Mouse (Mus musculus): ENCODE data around the gene Sacm1l. TPM values are rescaled to one million over a fixed set of nuclear protein-coding genes. Genes with fewer than 3 reads are reported as not detected.

Sacm1l gene
- polyA plus RNA-seq, 1 experiment from 2014 or later: 53.4 TPM

- H3K4me2 ChIP-seq (replicated peaks): no peak overlapping the region
- H3K27ac ChIP-seq: no peak overlapping the region
- WGBS: 91% methylated on average over 1 of the region's 1 CpGs
- H3K9ac ChIP-seq: no peak overlapping the region
- no peaks in the 10 kb centered on the region for H3K9me3 ChIP-seq (replicated peaks)
- no peaks in the 10 kb centered on the region for H3K4me1 ChIP-seq
- H3K27me3 ChIP-seq: no peaks in the 10 kb centered on the region
- no peak overlapping the region for H3K4me3 ChIP-seq
- ATAC-seq (ENCODE audit: low FRiP score): no peak
- no peaks in the 10 kb centered on the region for H3K36me3 ChIP-seq
These were observed 72.0 kb downstream of the Sacm1l start for GRCm38 (mm10) chr9:123601529-123601928.

GRCm38 (mm10) chr9:123620311-123621098 is 90.9 kb downstream of the Sacm1l start:
- H3K9me3 ChIP-seq (replicated peaks): no peaks in the 10 kb centered on the region
- H3K9ac ChIP-seq: no peak overlapping the region
- no peak overlapping the region for H3K4me3 ChIP-seq
- no peak for ATAC-seq (ENCODE audit: low FRiP score)
- WGBS: 88% methylated on average over 5 of the region's 5 CpGs
- H3K4me1 ChIP-seq: no peaks in the 10 kb centered on the region
- no peaks in the 10 kb centered on the region for H3K36me3 ChIP-seq
- no peak overlapping the region for H3K4me2 ChIP-seq (replicated peaks)
- H3K27me3 ChIP-seq: no peaks in the 10 kb centered on the region
- H3K27ac ChIP-seq: no peak overlapping the region

- no peak for ATAC-seq (ENCODE audit: low FRiP score)
- Histone ChIP-seq H3K4me2 (replicated peaks) (no peak overlapping the region), H3K9me3 (replicated peaks) (no peaks in the 10 kb centered on the region), H3K4me1 (no peaks in the 10 kb centered on the region), H3K9ac (no peak overlapping the region), H3K36me3 (no peaks in the 10 kb centered on the region), H3K27me3 (no peaks in the 10 kb centered on the region), H3K27ac (no peak overlapping the region), H3K4me3 (no peak overlapping the region)
- 83% methylated on average over 2 of the region's 2 CpGs for WGBS
These were observed 95.2 kb downstream of the Sacm1l start for GRCm38 (mm10) chr9:123624741-123625140.

GRCm38 (mm10) chr9:123625821-123626220 is 96.3 kb downstream of the Sacm1l start:
- Histone ChIP-seq H3K9me3 (replicated peaks) (no peaks in the 10 kb centered on the region), H3K36me3 (no peaks in the 10 kb centered on the region), H3K4me3 (no peak overlapping the region), H3K27me3 (no peaks in the 10 kb centered on the region), H3K4me2 (replicated peaks) (no peak overlapping the region), H3K9ac (no peak overlapping the region), H3K27ac (no peak overlapping the region), H3K4me1 (no peaks in the 10 kb centered on the region)
- 95% methylated on average over 11 of the region's 11 CpGs for WGBS
- no peak for ATAC-seq (ENCODE audit: low FRiP score)

- no peak overlapping the region for H3K9ac ChIP-seq
- no peaks in the 10 kb centered on the region for H3K9me3 ChIP-seq (replicated peaks)
- H3K4me2 ChIP-seq (replicated peaks): no peak overlapping the region
- H3K27ac ChIP-seq: no peak overlapping the region
- H3K4me1 ChIP-seq: no peaks in the 10 kb centered on the region
- H3K36me3 ChIP-seq: no peaks in the 10 kb centered on the region
- no peak for ATAC-seq (ENCODE audit: low FRiP score)
- WGBS: 87% methylated on average over 3 of the region's 3 CpGs
- H3K27me3 ChIP-seq: no peaks in the 10 kb centered on the region
- no peak overlapping the region for H3K4me3 ChIP-seq
These were observed 102.1 kb downstream of the Sacm1l start for GRCm38 (mm10) chr9:123631666-123632065.

GRCm38 (mm10) chr9:123632281-123632680 is 102.7 kb downstream of the Sacm1l start, which contains the start of gene Slc6a20b:
Slc6a20b (minus strand) TSS chr9:123632565.
- no peak within 1 kb of the TSS for H3K4me2 ChIP-seq (replicated peaks)
- no peak within 1 kb of the TSS for H3K27ac ChIP-seq
- H3K9me3 ChIP-seq (replicated peaks): no peaks in the 10 kb centered on the region
- H3K9ac ChIP-seq: no peak within 1 kb of the TSS
- H3K27me3 ChIP-seq: no peaks in the 10 kb centered on the region
- H3K36me3 ChIP-seq: no peaks in the 10 kb centered on the region
- no peak within 1 kb of the TSS for H3K4me3 ChIP-seq
- H3K4me1 ChIP-seq: no peaks in the 10 kb centered on the region
- 85% methylated on average over 6 of the region's 6 CpGs for WGBS
- no peak for ATAC-seq (ENCODE audit: low FRiP score)

GRCm38 (mm10) chr9:123632993-123633392 is 103.4 kb downstream of the Sacm1l start:
- Histone ChIP-seq H3K36me3 (no peaks in the 10 kb centered on the region), H3K4me2 (replicated peaks) (no peak overlapping the region), H3K4me1 (no peaks in the 10 kb centered on the region), H3K9me3 (replicated peaks) (no peaks in the 10 kb centered on the region), H3K27ac (no peak overlapping the region), H3K4me3 (no peak overlapping the region), H3K9ac (no peak overlapping the region), H3K27me3 (no peaks in the 10 kb centered on the region)
- WGBS: 94% methylated on average over 3 of the region's 3 CpGs
- no peak for ATAC-seq (ENCODE audit: low FRiP score)

GRCm38 (mm10) chr9:123636771-123637170 is 107.2 kb downstream of the Sacm1l start:
- Histone ChIP-seq H3K36me3 (no peaks in the 10 kb centered on the region), H3K4me3 (no peak overlapping the region), H3K27ac (no peak overlapping the region), H3K4me2 (replicated peaks) (no peak overlapping the region), H3K4me1 (no peaks in the 10 kb centered on the region), H3K9ac (no peak overlapping the region), H3K27me3 (no peaks in the 10 kb centered on the region), H3K9me3 (replicated peaks) (no peaks in the 10 kb centered on the region)
- no peak for ATAC-seq (ENCODE audit: low FRiP score)
- WGBS: 62% methylated on average over 5 of the region's 5 CpGs

GRCm38 (mm10) chr9:123638231-123638630 is 108.7 kb downstream of the Sacm1l start:
- no peak for ATAC-seq (ENCODE audit: low FRiP score)
- H3K27me3 ChIP-seq: no peaks in the 10 kb centered on the region
- H3K4me3 ChIP-seq: no peak overlapping the region
- H3K4me2 ChIP-seq (replicated peaks): no peak overlapping the region
- H3K9me3 ChIP-seq (replicated peaks): no peaks in the 10 kb centered on the region
- H3K9ac ChIP-seq: no peak overlapping the region
- H3K27ac ChIP-seq: no peak overlapping the region
- no peaks in the 10 kb centered on the region for H3K4me1 ChIP-seq
- no peaks in the 10 kb centered on the region for H3K36me3 ChIP-seq

- Histone ChIP-seq H3K4me3 (no peak overlapping the region), H3K4me1 (no peaks in the 10 kb centered on the region), H3K36me3 (no peaks in the 10 kb centered on the region), H3K9me3 (replicated peaks) (no peaks in the 10 kb centered on the region), H3K4me2 (replicated peaks) (no peak overlapping the region), H3K27ac (no peak overlapping the region), H3K9ac (no peak overlapping the region), H3K27me3 (no peaks in the 10 kb centered on the region)
- ATAC-seq (ENCODE audit: low FRiP score): no peak
- WGBS: 78% methylated on average over 1 of the region's 1 CpGs
These were observed 109.1 kb downstream of the Sacm1l start for GRCm38 (mm10) chr9:123638668-123639089.

- Histone ChIP-seq H3K9ac (no peak overlapping the region), H3K4me3 (no peak overlapping the region), H3K27me3 (no peaks in the 10 kb centered on the region), H3K4me1 (no peaks in the 10 kb centered on the region), H3K9me3 (replicated peaks) (no peaks in the 10 kb centered on the region), H3K36me3 (no peaks in the 10 kb centered on the region), H3K27ac (no peak overlapping the region), H3K4me2 (replicated peaks) (no peak overlapping the region)
- no peak for ATAC-seq (ENCODE audit: low FRiP score)
- WGBS: 88% methylated on average over 1 of the region's 1 CpGs
These were observed 110.5 kb downstream of the Sacm1l start for GRCm38 (mm10) chr9:123640106-123640505.

Measured in hindbrain, embryonic 12.5 days (tissue).